Comparison of ENCODE assay signal across 12 mouse cellular contexts in the genomic region with DNA sequence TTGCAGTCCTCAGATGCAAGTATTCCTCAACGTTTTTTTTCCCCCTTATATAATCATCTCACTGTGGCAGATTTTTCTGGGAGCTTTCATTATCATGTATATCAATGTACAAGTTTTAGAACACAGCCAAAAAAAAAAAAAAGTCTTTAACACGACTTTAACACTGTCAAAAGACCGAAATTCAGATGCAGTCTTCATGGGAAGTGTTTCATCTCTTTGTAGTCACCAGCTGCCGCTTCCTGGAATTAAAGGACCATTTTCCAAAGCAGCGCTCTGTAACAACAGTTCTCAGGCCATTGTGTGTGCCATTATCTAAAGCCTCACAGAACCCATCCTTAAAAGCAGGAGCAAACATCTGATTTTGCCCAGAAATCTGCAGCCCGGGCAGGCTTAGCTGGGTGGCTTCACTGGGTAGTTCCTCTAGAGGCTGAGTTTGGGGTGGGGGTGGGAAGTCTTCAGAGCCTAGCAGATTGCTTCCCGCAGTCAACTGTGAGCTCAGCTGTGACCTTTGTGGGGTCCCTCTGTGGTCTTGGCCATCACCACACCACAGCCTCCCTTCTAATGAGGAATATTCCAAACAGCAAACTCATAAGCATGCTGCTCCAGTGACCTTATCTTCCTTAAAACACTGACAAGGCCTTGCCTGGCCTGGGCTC. TPM values are rescaled to one million over a fixed set of nuclear protein-coding genes. Genes with fewer than 3 reads are reported as not detected.
A peak's percentile ranks its signal among the peaks of the same experiment; 100 is the strongest.
DNase-seq lines count a peak whose midpoint lies in the region; ATAC-seq and TF ChIP-seq lines count a peak whose summit lies in the region.
"Had no signal": no experiment of that assay in that cellular context is flagged by ENCODE, and none has a peak within 500 bp of the region (broad histone marks: within the 10 kb centered on the region; RNA-seq: fewer than 3 reads in every experiment).

No protein-coding gene starts in this region.

- H3K9ac ChIP-seq in heart, postnatal 0 days (replicated peaks; ENCODE audit: low read depth, low read length) = no peak overlapping the region
- no peak overlapping the region for H3K9ac ChIP-seq in forebrain, embryonic 13.5 days
- no peak overlapping the region for H3K9ac ChIP-seq in midbrain, embryonic 12.5 days (replicated peaks)
- H3K9ac ChIP-seq: lung, embryonic 14.5 days; stomach, embryonic 15.5 days had no signal

- H3K4me3 ChIP-seq in heart, postnatal 0 days (ENCODE audit: low read depth, low read length) = no peak overlapping the region
- no peak overlapping the region for H3K4me3 ChIP-seq in forebrain, embryonic 13.5 days
- no peak overlapping the region for H3K4me3 ChIP-seq in midbrain, embryonic 12.5 days
- H3K4me3 ChIP-seq: stomach, embryonic 15.5 days had no signal

- no peaks in the 10 kb centered on the region for H3K9me3 ChIP-seq in heart, postnatal 0 days (replicated peaks; ENCODE audit: control insufficient read depth, low read length)
- H3K9me3 ChIP-seq in forebrain, embryonic 13.5 days (replicated peaks) = no peaks in the 10 kb centered on the region
- no peaks in the 10 kb centered on the region for H3K9me3 ChIP-seq in midbrain, embryonic 12.5 days
- H3K9me3 ChIP-seq: stomach, embryonic 15.5 days had no signal

- no peak for ATAC-seq in heart, postnatal 0 days (ENCODE audit: insufficient read depth, low read depth)
- ATAC-seq in forebrain, embryonic 13.5 days = peak; percentile 45; the same call in 1 of the 2 replicates
- peak; percentile 70 for ATAC-seq in midbrain, embryonic 12.5 days (ENCODE audit: low FRiP score, low read depth)

- peak overlapping the region; percentile 51; the same call in 1 of the 2 replicates for H3K27ac ChIP-seq in heart, postnatal 0 days (ENCODE audit: low read depth)
- H3K27ac ChIP-seq in forebrain, embryonic 13.5 days = peak overlapping the region; percentile 26; the same call in 1 of the 2 replicates
- peak overlapping the region; percentile 71 for H3K27ac ChIP-seq in midbrain, embryonic 12.5 days (replicated peaks)
- H3K27ac ChIP-seq: stomach, embryonic 15.5 days had no signal

- WGBS in heart, postnatal 0 days = 54% methylated on average over 7 of the region's 7 CpGs
- WGBS in forebrain, embryonic 13.5 days = 28% methylated on average over 7 of the region's 7 CpGs
- 29% methylated on average over 7 of the region's 7 CpGs for WGBS in midbrain, embryonic 12.5 days

- no peaks in the 10 kb centered on the region for H3K27me3 ChIP-seq in heart, postnatal 0 days (ENCODE audit: control insufficient read depth, insufficient read depth, low read length)
- H3K27me3 ChIP-seq in forebrain, embryonic 13.5 days = peaks cover 5% of the 10 kb centered on the region; the same call in 1 of the 2 replicates
- H3K27me3 ChIP-seq in midbrain, embryonic 12.5 days = no peaks in the 10 kb centered on the region
- H3K27me3 ChIP-seq: stomach, embryonic 15.5 days had no signal

- no peaks in the 10 kb centered on the region for H3K36me3 ChIP-seq in heart, postnatal 0 days (replicated peaks; ENCODE audit: control insufficient read depth, insufficient read depth, low read length)
- no peaks in the 10 kb centered on the region for H3K36me3 ChIP-seq in forebrain, embryonic 13.5 days (ENCODE audit: poor library complexity, severe bottlenecking)
- H3K36me3 ChIP-seq in midbrain, embryonic 12.5 days = no peaks in the 10 kb centered on the region
- H3K36me3 ChIP-seq: stomach, embryonic 15.5 days had no signal

- no peak overlapping the region for H3K4me2 ChIP-seq in heart, postnatal 0 days (ENCODE audit: low read depth, low read length)
- no peak overlapping the region for H3K4me2 ChIP-seq in forebrain, embryonic 13.5 days
- H3K4me2 ChIP-seq in midbrain, embryonic 12.5 days (replicated peaks) = no peak overlapping the region
- H3K4me2 ChIP-seq: lung, embryonic 14.5 days; stomach, embryonic 15.5 days had no signal

- H3K4me1 ChIP-seq in heart, postnatal 0 days (ENCODE audit: control insufficient read depth, insufficient read depth) = no peaks in the 10 kb centered on the region
- H3K4me1 ChIP-seq in forebrain, embryonic 13.5 days = 0 out of 2 replicates have a peak, but pooled peaks cover 6% of the 10 kb centered on the region
- H3K4me1 ChIP-seq in midbrain, embryonic 12.5 days = peaks cover 9% of the 10 kb centered on the region
- H3K4me1 ChIP-seq: stomach, embryonic 15.5 days had no signal

- no peak for TF ChIP-seq POLR2A in brain, embryonic 14.5 days (IDR thresholded peaks at IDR 0.05; ENCODE audit: borderline replicate concordance, extremely low read depth, insufficient read depth, insufficient read length, poor library complexity, severe bottlenecking)

- no peak for TF ChIP-seq CTCF in heart, postnatal 0 days (IDR thresholded peaks at IDR 0.05; ENCODE audit: low read depth)
- no peak for TF ChIP-seq CTCF in brain, embryonic 14.5 days (IDR thresholded peaks at IDR 0.05; ENCODE audit: borderline replicate concordance, extremely low read depth, insufficient read depth, insufficient read length)

- TF ChIP-seq EP300 in heart, postnatal 0 days (IDR thresholded peaks at IDR 0.05; ENCODE audit: low read depth) = no peak

- no peak for DNase-seq in heart, postnatal 0 days (ENCODE audit: low spot score)
- DNase-seq in heart, adult 18-20 months = no peak
- peak; percentile 62 for DNase-seq in brain, embryonic 14.5 days (ENCODE audit: low read depth)
- no peak for DNase-seq in cerebellum, postnatal 25 days
- no peak for DNase-seq in thymus, postnatal 10 days (ENCODE audit: low spot score in 2 of 2)
- DNase-seq: adrenal gland, postnatal 10 days; kidney, adult 18-20 months; left cerebral cortex, postnatal 4 days; lung, embryonic 14.5 days had no signal

RNA-seq across cellular contexts. Expression of a gene that starts 22.1 kb away (rescaled TPM):
- total RNA-seq in heart, postnatal 0 days (2014; rRNA removed; ENCODE audit: low replicate concordance) = 60.1 and 73.3 TPM in 2 replicates
- 94.2 and 96.5 TPM in 2 replicates for polyA plus RNA-seq in heart, postnatal 0 days (2015; fragmentation: Nextera tagmentation; extraction: Ambion mirVana)
- 10 to 100 TPM; 86.9 to 94.5 TPM for total RNA-seq in heart, adult 18-20 months (2021)
- polyA plus RNA-seq in brain, embryonic 14.5 days (2012; rRNA removed) = 68.0 and 75.4 TPM in 2 replicates
- polyA plus RNA-seq in forebrain, embryonic 13.5 days (2015; fragmentation: Nextera tagmentation; extraction: Ambion mirVana) = 194 and 206 TPM in 2 replicates
- 203 and 210 TPM in 2 replicates for polyA plus RNA-seq in midbrain, embryonic 12.5 days (2016; fragmentation: Nextera tagmentation; extraction: Ambion mirVana)

RNA-seq across cellular contexts. Expression of a gene that starts 41.6 kb away (rescaled TPM):
- total RNA-seq in heart, postnatal 0 days (2014; rRNA removed; ENCODE audit: low replicate concordance) = 18.2 and 21.4 TPM in 2 replicates
- polyA plus RNA-seq in heart, postnatal 0 days (2015; fragmentation: Nextera tagmentation; extraction: Ambion mirVana) = 25.2 and 26.0 TPM in 2 replicates
- 1 to 10 TPM; 5.2 to 7.8 TPM for total RNA-seq in heart, adult 18-20 months (2021)
- 6.0 and 6.4 TPM in 2 replicates for polyA plus RNA-seq in brain, embryonic 14.5 days (2012; rRNA removed)
- 19.0 and 20.1 TPM in 2 replicates for polyA plus RNA-seq in forebrain, embryonic 13.5 days (2015; fragmentation: Nextera tagmentation; extraction: Ambion mirVana)
- 38.7 and 40.4 TPM in 2 replicates for polyA plus RNA-seq in midbrain, embryonic 12.5 days (2016; fragmentation: Nextera tagmentation; extraction: Ambion mirVana)

RNA-seq across cellular contexts. Expression of a gene that starts 58.1 kb away (rescaled TPM):
- 12.5 and 24.4 TPM in 2 replicates for total RNA-seq in heart, postnatal 0 days (2014; rRNA removed; ENCODE audit: low replicate concordance)
- 15.1 and 16.9 TPM in 2 replicates for polyA plus RNA-seq in heart, postnatal 0 days (2015; fragmentation: Nextera tagmentation; extraction: Ambion mirVana)
- total RNA-seq in heart, adult 18-20 months (2021) = 10 to 100 TPM; 11.4 to 13.5 TPM
- polyA plus RNA-seq in brain, embryonic 14.5 days (2012; rRNA removed) = 5.7 and 8.0 TPM in 2 replicates
- 6.7 and 7.5 TPM in 2 replicates for polyA plus RNA-seq in forebrain, embryonic 13.5 days (2015; fragmentation: Nextera tagmentation; extraction: Ambion mirVana)
- 10.7 and 11.0 TPM in 2 replicates for polyA plus RNA-seq in midbrain, embryonic 12.5 days (2016; fragmentation: Nextera tagmentation; extraction: Ambion mirVana)
